Mouse (Mus musculus): Measurements from ENCODE around the gene 9430015G10Rik.

Gene 9430015G10Rik

GRCm38 (mm10) chr4:156109570-156110331 lies at the start of gene 9430015G10Rik:
Gene 9430015G10Rik, plus strand, starts transcription at chr4:156109982.
- peak; percentile 97 for DNase-seq (ENCODE audit: low read depth, low spot score)

GRCm38 (mm10) chr4:156063861-156064509 lies 45.8 kb upstream of the 9430015G10Rik start:
- no peak for DNase-seq (ENCODE audit: low read depth, low spot score)

GRCm38 (mm10) chr4:156064510-156064897 lies 45.3 kb upstream of the 9430015G10Rik start:
- DNase-seq (ENCODE audit: low read depth, low spot score): no peak

- no peak for DNase-seq (ENCODE audit: low read depth, low spot score)
Observed at GRCm38 (mm10) chr4:156065156-156065894, 44.5 kb upstream of the 9430015G10Rik start.

GRCm38 (mm10) chr4:156067256-156067949 lies 42.4 kb upstream of the 9430015G10Rik start:
- no peak for DNase-seq (ENCODE audit: low read depth, low spot score)

GRCm38 (mm10) chr4:156069701-156070100 lies 40.1 kb upstream of the 9430015G10Rik start:
- DNase-seq (ENCODE audit: low read depth, low spot score): no peak

- DNase-seq (ENCODE audit: low read depth, low spot score): no peak
Observed at GRCm38 (mm10) chr4:156070276-156070675, 39.5 kb upstream of the 9430015G10Rik start.

- no peak for DNase-seq (ENCODE audit: low read depth, low spot score)
Observed at GRCm38 (mm10) chr4:156070716-156071115, 39.1 kb upstream of the 9430015G10Rik start.

- DNase-seq (ENCODE audit: low read depth, low spot score): no peak
Observed at GRCm38 (mm10) chr4:156076911-156077382, 32.8 kb upstream of the 9430015G10Rik start.

- no peak for DNase-seq (ENCODE audit: low read depth, low spot score)
Observed at GRCm38 (mm10) chr4:156077499-156078301, 32.1 kb upstream of the 9430015G10Rik start.

GRCm38 (mm10) chr4:156082621-156083234 lies 27.1 kb upstream of the 9430015G10Rik start:
- no peak for DNase-seq (ENCODE audit: low read depth, low spot score)

GRCm38 (mm10) chr4:156083348-156083747 lies 26.4 kb upstream of the 9430015G10Rik start:
- DNase-seq (ENCODE audit: low read depth, low spot score): no peak

GRCm38 (mm10) chr4:156084096-156084879 lies 25.5 kb upstream of the 9430015G10Rik start:
- no peak for DNase-seq (ENCODE audit: low read depth, low spot score)

- DNase-seq (ENCODE audit: low read depth, low spot score): no peak
Observed at GRCm38 (mm10) chr4:156085256-156085655, 24.5 kb upstream of the 9430015G10Rik start.

- no peak for DNase-seq (ENCODE audit: low read depth, low spot score)
Observed at GRCm38 (mm10) chr4:156087398-156088087, 22.2 kb upstream of the 9430015G10Rik start.

GRCm38 (mm10) chr4:156091236-156091635 lies 18.5 kb upstream of the 9430015G10Rik start:
- DNase-seq (ENCODE audit: low read depth, low spot score): no peak

- no peak for DNase-seq (ENCODE audit: low read depth, low spot score)
Observed at GRCm38 (mm10) chr4:156092765-156093164, 17.0 kb upstream of the 9430015G10Rik start.

- no peak for DNase-seq (ENCODE audit: low read depth, low spot score)
Observed at GRCm38 (mm10) chr4:156093758-156094157, 16.0 kb upstream of the 9430015G10Rik start.

- DNase-seq (ENCODE audit: low read depth, low spot score): no peak
Observed at GRCm38 (mm10) chr4:156096191-156096590, 13.6 kb upstream of the 9430015G10Rik start.
